Mouse (Mus musculus): Measurements from ENCODE around the gene Trmo. TPM values are rescaled to one million over a fixed set of nuclear protein-coding genes. Genes with fewer than 3 reads are reported as not detected.

The Trmo gene
- total RNA-seq, 2 experiments from 2014 or later, result 2.9 to 3.1 TPM

DNA sequence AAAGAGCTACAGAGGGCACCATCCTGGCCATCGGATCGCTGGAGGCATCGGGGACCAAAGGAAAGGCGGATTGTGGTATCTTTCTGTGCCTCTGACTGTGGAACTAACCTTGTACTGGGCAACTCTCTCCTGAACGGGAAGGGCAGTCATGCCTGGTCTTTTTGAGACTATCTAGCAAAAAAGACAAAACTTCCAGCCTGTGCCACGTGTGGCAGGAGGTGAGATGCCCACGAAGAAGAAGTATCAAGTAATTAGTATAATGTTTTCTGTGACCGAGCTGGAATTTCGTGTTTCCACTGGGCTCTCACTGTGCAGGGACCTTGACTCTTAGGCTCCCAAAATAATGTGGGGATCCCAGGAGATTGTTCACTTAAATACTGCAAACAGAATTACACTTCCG is 50.2 kb downstream of the Trmo start:
- DNase-seq, result no peak

DNA sequence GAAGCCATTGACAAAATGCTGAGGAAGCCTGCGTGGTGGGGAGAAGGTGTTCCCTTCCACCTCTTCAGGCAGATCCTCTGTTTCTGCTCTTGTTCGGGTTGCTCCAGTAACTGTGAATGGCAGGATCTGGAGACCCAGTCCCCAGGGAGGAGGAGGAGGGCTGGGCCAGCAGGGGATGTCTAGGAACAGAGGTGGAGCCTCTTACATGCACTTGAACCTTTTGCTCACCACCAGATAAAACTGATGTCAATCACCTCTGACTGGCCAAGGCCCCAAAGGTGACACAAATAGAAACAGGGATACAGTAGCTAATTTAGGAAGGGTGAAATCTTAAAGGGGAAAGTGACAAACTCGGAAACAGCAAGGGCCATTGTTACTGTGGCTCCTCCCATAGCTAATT is 51.2 kb downstream of the Trmo start:
- DNase-seq, result no peak

DNA sequence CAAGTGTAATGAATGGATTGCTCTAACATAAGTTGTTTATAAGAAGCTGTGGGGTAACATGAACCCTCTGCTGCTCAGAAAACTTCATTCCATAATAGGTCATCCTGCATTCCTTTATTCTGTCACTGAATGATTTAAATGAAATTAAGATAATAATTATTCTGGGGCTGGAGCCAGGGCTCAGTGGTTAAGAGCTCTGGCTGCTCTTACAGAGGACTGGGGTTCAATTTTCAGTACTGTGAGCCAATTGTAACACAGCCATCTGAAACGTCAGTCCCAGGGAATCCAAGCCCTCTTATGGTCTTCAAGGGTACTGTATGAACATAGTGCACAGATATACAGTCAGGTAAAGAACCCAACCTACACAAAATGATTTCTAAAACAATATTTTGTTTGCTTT is 53.4 kb downstream of the Trmo start:
- DNase-seq, result no peak

DNA sequence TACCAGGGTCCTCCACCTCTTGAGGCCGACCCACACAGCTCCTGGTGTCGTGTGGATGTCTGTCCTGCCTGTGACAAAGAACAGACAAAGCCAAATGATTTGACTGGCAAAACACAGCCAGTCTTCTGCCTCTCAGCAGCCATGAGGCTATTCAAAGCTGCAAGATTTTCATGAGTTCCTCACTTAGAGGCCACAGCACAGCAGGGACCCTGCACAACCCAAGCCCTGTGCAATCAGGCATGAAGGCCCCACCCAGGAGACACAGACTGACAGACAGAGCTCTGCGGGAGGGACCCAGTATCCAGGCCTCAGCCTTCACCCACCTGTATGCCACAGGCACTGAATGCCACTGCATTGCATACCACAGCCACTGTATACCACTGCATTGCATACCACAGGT is 60.3 kb downstream of the Trmo start:
- DNase-seq, result no peak

Other genes with a start within 250 kb of the Trmo start
- 1 to 10 TPM; 5.4 to 7.7 TPM for gene Xpa, start 193.1 kb downstream of the Trmo start, total RNA-seq (2021)
- not detected for gene Foxe1, start 45.8 kb downstream of the Trmo start, total RNA-seq (2021)
- not detected for gene Hemgn, start 24.1 kb upstream of the Trmo start, total RNA-seq (2021)
- 10 to 100 TPM; 54.1 to 59.9 TPM for gene Anp32b, start 61.5 kb upstream of the Trmo start, total RNA-seq (2021)
- 10 to 100 TPM; 16.9 to 21.1 TPM for gene Nans, start 99.8 kb upstream of the Trmo start, total RNA-seq (2021)
- 1 to 10 TPM in 1 of 2 experiments, under 1 TPM in 1; 0.46 to 1.4 TPM for gene Trim14, start 146.7 kb upstream of the Trmo start, total RNA-seq (2021)
- gene Coro2a, start 212.8 kb upstream of the Trmo start, total RNA-seq (2021), result under 1 TPM in 1 of 2 experiments, not detected in 1; 0.20 TPM